Mouse (Mus musculus): ENCODE measurements around the gene Rom1. TPM values are rescaled to one million over a fixed set of nuclear protein-coding genes. Genes with fewer than 3 reads are reported as not detected.

Rom1 gene
- polyA plus RNA-seq, 1 experiment from 2014 or later: 5.7 TPM

DNA sequence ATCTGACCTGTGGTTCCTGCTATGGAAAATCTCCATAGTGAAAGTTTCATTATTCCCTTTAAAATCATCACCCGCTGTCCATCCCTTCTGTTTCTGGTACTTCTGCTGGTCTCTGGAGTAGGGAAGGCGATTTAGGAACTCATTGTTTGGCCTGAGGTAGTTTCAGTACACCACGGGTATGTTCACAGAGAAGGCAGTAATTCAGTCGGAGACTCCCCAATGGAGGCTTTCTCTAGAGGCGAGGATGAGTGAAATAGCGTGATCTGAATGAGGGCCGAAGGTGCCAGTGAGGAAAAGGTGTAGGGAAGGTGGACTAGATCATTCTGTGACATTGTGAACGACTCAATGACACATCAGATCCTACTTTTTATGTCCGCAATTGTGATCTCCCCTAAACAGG, 25.0 kb upstream of the Rom1 start:
- peak overlapping the region; percentile 82 for H3K4me2 ChIP-seq (replicated peaks; ENCODE audit: low read depth, low read length)
- H3K27ac ChIP-seq (ENCODE audit: low read length): peak overlapping the region; percentile 70
- no peak for TF ChIP-seq EP300 (IDR thresholded peaks at IDR 0.05)
- TF ChIP-seq CTCF (IDR thresholded peaks at IDR 0.05): no peak
- peak overlapping the region; percentile 64 for H3K4me3 ChIP-seq (ENCODE audit: low read depth, low read length)
- ATAC-seq (no peak), DNase-seq (ENCODE audit: low spot score) (no peak)
- peak overlapping the region; percentile 58 for H3K9ac ChIP-seq (replicated peaks; ENCODE audit: low read depth)
- H3K27me3 ChIP-seq (replicated peaks; ENCODE audit: insufficient read depth, low read length): no peaks in the 10 kb centered on the region
- no peaks in the 10 kb centered on the region for H3K9me3 ChIP-seq (ENCODE audit: low read length)
- peaks cover 5% of the 10 kb centered on the region; the same call in 1 of the 2 replicates for H3K4me1 ChIP-seq (ENCODE audit: insufficient read depth, low read depth, low read length)
- H3K36me3 ChIP-seq (ENCODE audit: insufficient read depth, low read length): peaks cover 9% of the 10 kb centered on the region; the same call in 1 of the 2 replicates
- WGBS: 5% methylated on average over 9 of the region's 9 CpGs

DNA sequence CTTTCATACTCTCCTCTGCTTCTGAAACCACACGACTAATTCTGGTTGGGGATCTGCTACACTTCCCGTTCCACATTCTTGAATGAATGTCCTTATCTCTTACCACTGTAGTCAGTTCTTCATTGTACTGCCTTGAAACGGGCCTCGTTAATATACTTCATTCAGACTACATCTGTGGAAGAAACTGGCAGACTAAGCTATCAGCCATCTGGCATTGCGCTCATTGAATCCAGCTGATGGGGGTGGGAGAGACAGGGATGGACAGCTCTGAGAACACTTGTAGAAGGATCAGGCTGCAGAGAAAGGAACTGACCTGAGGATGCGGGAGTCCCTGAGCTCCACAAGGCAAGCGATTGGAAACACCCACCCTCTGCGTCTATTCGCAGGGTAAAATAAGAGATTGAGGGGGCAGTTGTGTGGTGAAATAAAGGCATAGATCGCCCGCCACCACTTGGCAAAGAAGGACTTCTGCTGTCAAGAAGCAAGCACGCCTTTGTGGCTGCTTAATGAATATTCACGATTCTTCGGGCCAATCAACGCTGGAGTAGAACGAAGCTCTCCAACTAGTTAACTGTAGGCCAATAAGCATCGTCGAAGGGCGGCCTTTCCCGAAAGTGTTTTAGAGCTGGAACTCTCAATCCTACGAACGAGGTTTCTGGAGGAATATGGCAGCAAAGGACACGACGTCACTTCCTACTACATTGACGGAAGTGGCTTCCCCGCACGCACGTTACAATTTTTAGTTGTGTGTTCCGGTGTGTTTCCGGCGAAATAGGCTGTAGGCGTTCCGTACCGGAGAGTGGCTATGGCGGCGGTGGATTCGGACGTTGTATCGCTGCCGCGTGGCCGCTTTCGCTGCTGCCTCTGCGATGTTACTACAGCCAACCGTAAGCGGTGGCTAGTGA, 24.2 kb upstream of the Rom1 start, which contains the start of gene Tut1:
Gene Tut1, plus strand, starts transcription at position 713 of the 905 bp plus-strand sequence.
- peak within 1 kb of the TSS; percentile 64 for H3K4me3 ChIP-seq (ENCODE audit: low read depth, low read length)
- H3K27me3 ChIP-seq (replicated peaks; ENCODE audit: insufficient read depth, low read length): no peaks in the 10 kb centered on the region
- peak; percentile 82; the same call in 1 of the 2 replicates for TF ChIP-seq EP300 (IDR thresholded peaks at IDR 0.05)
- peak; percentile 32 for TF ChIP-seq CTCF (IDR thresholded peaks at IDR 0.05)
- ATAC-seq (peak; percentile 98), DNase-seq (ENCODE audit: low spot score) (peak; percentile 99)
- WGBS: 3% methylated on average over 46 of the region's 46 CpGs
- H3K27ac ChIP-seq (ENCODE audit: low read length): peak within 1 kb of the TSS; percentile 70
- peak within 1 kb of the TSS; percentile 82 for H3K4me2 ChIP-seq (replicated peaks; ENCODE audit: low read depth, low read length)
- no peaks in the 10 kb centered on the region for H3K9me3 ChIP-seq (ENCODE audit: low read length)
- H3K9ac ChIP-seq (replicated peaks; ENCODE audit: low read depth): peak within 1 kb of the TSS; percentile 58
- H3K36me3 ChIP-seq (ENCODE audit: insufficient read depth, low read length): peaks cover 12% of the 10 kb centered on the region; the same call in 1 of the 2 replicates
- peaks cover 5% of the 10 kb centered on the region; the same call in 1 of the 2 replicates for H3K4me1 ChIP-seq (ENCODE audit: insufficient read depth, low read depth, low read length)

DNA sequence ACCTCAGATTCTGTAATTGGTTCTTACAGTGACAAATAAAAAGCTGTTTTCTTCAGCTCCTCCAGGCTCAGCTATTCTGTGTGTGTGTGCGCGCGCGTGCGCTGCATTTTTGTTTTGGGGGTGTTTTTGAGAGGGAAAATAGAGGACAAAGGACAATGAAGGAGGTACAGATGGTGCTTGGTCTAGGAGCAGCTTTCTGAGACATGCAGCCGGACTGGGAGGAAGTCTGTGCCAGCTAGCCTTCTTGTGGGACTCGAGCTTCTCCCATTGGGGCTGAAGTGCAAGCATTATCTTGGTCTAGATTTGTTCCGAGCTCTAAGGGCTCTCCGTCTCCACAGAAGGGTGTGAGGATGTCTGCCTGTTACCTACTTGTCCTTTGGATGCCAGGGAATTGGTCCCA, 23.1 kb upstream of the Rom1 start:
- Histone ChIP-seq H3K4me1 (ENCODE audit: insufficient read depth, low read depth, low read length) (peaks cover 5% of the 10 kb centered on the region; the same call in 1 of the 2 replicates), H3K9ac (replicated peaks; ENCODE audit: low read depth) (no peak overlapping the region), H3K9me3 (ENCODE audit: low read length) (no peaks in the 10 kb centered on the region), H3K4me2 (replicated peaks; ENCODE audit: low read depth, low read length) (no peak overlapping the region), H3K27ac (ENCODE audit: low read length) (no peak overlapping the region), H3K4me3 (ENCODE audit: low read depth, low read length) (no peak overlapping the region), H3K36me3 (ENCODE audit: insufficient read depth, low read length) (peaks cover 20% of the 10 kb centered on the region), H3K27me3 (replicated peaks; ENCODE audit: insufficient read depth, low read length) (no peaks in the 10 kb centered on the region)
- DNase-seq (ENCODE audit: low spot score) (no peak), ATAC-seq (no peak)
- TF ChIP-seq EP300 (IDR thresholded peaks at IDR 0.05) (no peak), CTCF (IDR thresholded peaks at IDR 0.05) (no peak)
- 86% methylated on average over 9 of the region's 9 CpGs for WGBS

DNA sequence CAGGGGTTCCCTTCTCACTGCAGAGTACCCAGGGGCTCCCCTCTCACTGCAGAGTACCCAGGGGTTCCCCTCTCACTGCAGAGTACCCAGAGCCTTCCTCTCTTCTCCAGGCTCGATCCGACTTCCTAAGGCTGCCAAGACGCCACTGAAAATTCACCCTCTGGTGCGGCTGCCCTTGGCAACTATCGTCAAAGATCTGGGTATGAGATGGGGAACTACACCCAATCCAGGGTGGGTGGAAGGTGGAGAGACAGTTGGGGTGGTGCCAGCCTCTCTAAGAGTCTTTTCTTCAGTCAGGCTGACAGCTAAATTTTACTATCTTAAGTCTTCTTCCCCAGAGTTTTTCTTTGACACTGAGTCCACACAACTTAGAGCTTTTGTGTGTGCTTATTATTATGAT, 21.0 kb upstream of the Rom1 start:
- Histone ChIP-seq H3K9ac (replicated peaks; ENCODE audit: low read depth) (no peak overlapping the region), H3K27me3 (replicated peaks; ENCODE audit: insufficient read depth, low read length) (no peaks in the 10 kb centered on the region), H3K4me2 (replicated peaks; ENCODE audit: low read depth, low read length) (no peak overlapping the region), H3K4me1 (ENCODE audit: insufficient read depth, low read depth, low read length) (peaks cover 10% of the 10 kb centered on the region; the same call in 1 of the 2 replicates), H3K9me3 (ENCODE audit: low read length) (no peaks in the 10 kb centered on the region), H3K36me3 (ENCODE audit: insufficient read depth, low read length) (peaks cover 25% of the 10 kb centered on the region), H3K27ac (ENCODE audit: low read length) (no peak overlapping the region), H3K4me3 (ENCODE audit: low read depth, low read length) (no peak overlapping the region)
- TF ChIP-seq CTCF (IDR thresholded peaks at IDR 0.05) (no peak), EP300 (IDR thresholded peaks at IDR 0.05) (no peak)
- DNase-seq (ENCODE audit: low spot score): no peak
- 86% methylated on average over 5 of the region's 5 CpGs for WGBS
- ATAC-seq: no peak

DNA sequence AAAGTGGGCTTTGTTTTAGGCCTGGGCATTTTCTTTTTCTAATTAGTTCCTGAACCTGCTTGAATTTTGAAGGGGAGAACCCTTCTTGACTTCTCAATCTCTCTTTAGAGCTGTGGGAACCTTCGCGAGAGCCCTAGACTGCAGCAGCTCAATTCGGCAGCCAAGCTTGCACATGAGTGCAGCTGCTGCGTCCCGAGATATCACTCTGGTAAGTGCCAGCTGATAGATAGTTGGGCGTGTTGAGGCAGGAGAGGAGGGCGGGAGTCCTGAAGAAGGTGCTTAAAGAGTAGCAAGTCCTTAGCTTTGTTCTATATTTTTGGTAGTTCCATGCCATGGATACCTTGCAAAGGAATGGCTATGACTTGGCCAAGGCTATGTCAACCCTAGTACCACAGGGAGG, 17.8 kb upstream of the Rom1 start:
- peaks cover 12% of the 10 kb centered on the region; the same call in 1 of the 2 replicates for H3K4me1 ChIP-seq (ENCODE audit: insufficient read depth, low read depth, low read length)
- H3K9me3 ChIP-seq (ENCODE audit: low read length): no peaks in the 10 kb centered on the region
- peaks cover 25% of the 10 kb centered on the region for H3K36me3 ChIP-seq (ENCODE audit: insufficient read depth, low read length)
- no peaks in the 10 kb centered on the region for H3K27me3 ChIP-seq (replicated peaks; ENCODE audit: insufficient read depth, low read length)
- H3K4me2 ChIP-seq (replicated peaks; ENCODE audit: low read depth, low read length): no peak overlapping the region
- H3K4me3 ChIP-seq (ENCODE audit: low read depth, low read length): no peak overlapping the region
- no peak overlapping the region for H3K9ac ChIP-seq (replicated peaks; ENCODE audit: low read depth)
- no peak overlapping the region for H3K27ac ChIP-seq (ENCODE audit: low read length)
- no peak for TF ChIP-seq EP300 (IDR thresholded peaks at IDR 0.05)
- no peak for TF ChIP-seq CTCF (IDR thresholded peaks at IDR 0.05)
- 79% methylated on average over 7 of the region's 7 CpGs for WGBS
- no peak for DNase-seq (ENCODE audit: low spot score)
- ATAC-seq: no peak

DNA sequence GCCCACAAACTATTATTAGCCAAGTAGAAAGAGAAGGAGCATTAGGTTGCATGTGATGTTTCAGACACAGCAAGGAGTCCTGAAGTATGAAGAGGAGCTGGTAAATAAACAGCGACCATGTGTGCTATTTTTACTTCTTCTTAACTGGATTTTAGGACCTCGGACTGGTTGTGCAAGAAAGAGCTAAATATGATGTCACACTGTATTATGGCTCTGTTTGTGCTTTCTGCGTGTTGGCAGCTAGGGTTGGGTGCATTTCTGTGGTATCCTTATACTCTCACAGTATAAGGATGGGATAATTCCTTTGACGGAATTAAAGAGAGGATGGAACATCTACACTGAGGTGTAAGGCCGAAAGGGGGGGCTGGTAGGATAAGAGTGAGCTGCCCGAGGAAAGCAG, 16.1 kb upstream of the Rom1 start:
- Histone ChIP-seq H3K27ac (ENCODE audit: low read length) (peak overlapping the region; percentile 64; the same call in 1 of the 2 replicates), H3K4me1 (ENCODE audit: insufficient read depth, low read depth, low read length) (peaks cover 18% of the 10 kb centered on the region; the same call in 1 of the 2 replicates), H3K36me3 (ENCODE audit: insufficient read depth, low read length) (peaks cover 20% of the 10 kb centered on the region), H3K4me3 (ENCODE audit: low read depth, low read length) (0 out of 2 replicates have a peak overlapping the region, but pooled peaks have one; percentile 8), H3K4me2 (replicated peaks; ENCODE audit: low read depth, low read length) (peak overlapping the region; percentile 44), H3K9me3 (ENCODE audit: low read length) (no peaks in the 10 kb centered on the region), H3K9ac (replicated peaks; ENCODE audit: low read depth) (no peak overlapping the region; the same call in 1 of the 2 replicates), H3K27me3 (replicated peaks; ENCODE audit: insufficient read depth, low read length) (no peaks in the 10 kb centered on the region)
- DNase-seq (ENCODE audit: low spot score) (peak; percentile 81), ATAC-seq (peak; percentile 12; the same call in 1 of the 2 replicates)
- TF ChIP-seq CTCF (IDR thresholded peaks at IDR 0.05) (peak; percentile 32; the same call in 1 of the 2 replicates), EP300 (IDR thresholded peaks at IDR 0.05) (no peak)
- WGBS: 54% methylated on average over 6 of the region's 6 CpGs
